Mouse (Mus musculus): ENCODE measurements at regions not wholly inside any gene's neighbourhood (a gene's known extent, or its start where the extent isn't known, plus 50 kb on each side); places are given as distances from the start of the nearest gene placed in this dataset.
"Not testable (repeated sequence)": the region's sequence is repeated elsewhere in the genome, so short reads cannot be mapped to it uniquely, and the experiment has no call there.

GRCm38 (mm10) chr10:91447974-91448703 lies 267.0 kb upstream of the Tmpo start:
- no peak for DNase-seq (ENCODE audit: low read depth)

GRCm38 (mm10) chr10:91443321-91443720 lies 262.2 kb upstream of the Tmpo start:
- DNase-seq (ENCODE audit: low read depth), result no peak

- DNase-seq (ENCODE audit: low read depth), result no peak
Measured at GRCm38 (mm10) chr10:91440051-91440450, 258.9 kb upstream of the Tmpo start.

GRCm38 (mm10) chr10:91437917-91438316 lies 256.8 kb upstream of the Tmpo start:
- no peak for DNase-seq (ENCODE audit: low read depth)

GRCm38 (mm10) chr10:91436091-91436569 lies 255.0 kb upstream of the Tmpo start:
- DNase-seq (ENCODE audit: low read depth), result no peak

GRCm38 (mm10) chr10:91430281-91430680 lies 249.2 kb upstream of the Tmpo start:
- DNase-seq (ENCODE audit: low read depth), result no peak

GRCm38 (mm10) chr10:91426584-91426983 lies 245.5 kb upstream of the Tmpo start:
- DNase-seq (ENCODE audit: low read depth), result no peak

- DNase-seq (ENCODE audit: low read depth), result not testable (repeated sequence)
Measured at GRCm38 (mm10) chr10:91425625-91426385, 244.7 kb upstream of the Tmpo start.

- no peak for DNase-seq (ENCODE audit: low read depth)
Measured at GRCm38 (mm10) chr10:91424786-91425185, 243.7 kb upstream of the Tmpo start.

- DNase-seq (ENCODE audit: low read depth), result no peak
Measured at GRCm38 (mm10) chr10:91387255-91387654, 206.1 kb upstream of the Tmpo start.

GRCm38 (mm10) chr10:91384372-91384771 lies 203.3 kb upstream of the Tmpo start:
- no peak for DNase-seq (ENCODE audit: low read depth)

- no peak for DNase-seq (ENCODE audit: low read depth)
Measured at GRCm38 (mm10) chr10:91376683-91377082, 195.6 kb upstream of the Tmpo start.

GRCm38 (mm10) chr10:91367488-91367887 lies 186.4 kb upstream of the Tmpo start:
- no peak for DNase-seq (ENCODE audit: low read depth)

GRCm38 (mm10) chr10:91362587-91362986 lies 181.5 kb upstream of the Tmpo start:
- no peak for DNase-seq (ENCODE audit: low read depth)

GRCm38 (mm10) chr10:91361621-91362020 lies 180.5 kb upstream of the Tmpo start:
- DNase-seq (ENCODE audit: low read depth), result no peak

- DNase-seq (ENCODE audit: low read depth), result no peak
Measured at GRCm38 (mm10) chr10:91345465-91345864, 164.3 kb upstream of the Tmpo start.

GRCm38 (mm10) chr10:91342083-91342482 lies 161.0 kb upstream of the Tmpo start:
- no peak for DNase-seq (ENCODE audit: low read depth)

GRCm38 (mm10) chr10:91339361-91339760 lies 158.2 kb upstream of the Tmpo start:
- DNase-seq (ENCODE audit: low read depth), result no peak

- DNase-seq (ENCODE audit: low read depth), result no peak
Measured at GRCm38 (mm10) chr10:91326661-91327312, 145.7 kb upstream of the Tmpo start.

- DNase-seq (ENCODE audit: low read depth), result no peak
Measured at GRCm38 (mm10) chr10:91326144-91326655, 145.1 kb upstream of the Tmpo start.

GRCm38 (mm10) chr10:91321226-91321625 lies 140.1 kb upstream of the Tmpo start:
- no peak for DNase-seq (ENCODE audit: low read depth)

- no peak for DNase-seq (ENCODE audit: low read depth)
Measured at GRCm38 (mm10) chr10:91319442-91320112, 138.5 kb upstream of the Tmpo start.

Data from induced T-regulatory cell, adult 2 months (primary cell).